ENCODE assay signal across 25 mouse cellular contexts in genomic region chr14:34771601-34772000, GRCm38 (mm10). TPM values are rescaled to one million over a fixed set of nuclear protein-coding genes. Genes with fewer than 3 reads are reported as not detected.
A peak's percentile ranks its signal among the peaks of the same experiment; 100 is the strongest.
DNase-seq lines count a peak whose midpoint lies in the region; ATAC-seq lines count a peak whose summit lies in the region.
"Had no signal": no experiment of that assay in that cellular context is flagged by ENCODE, and none has a peak within 500 bp of the region (broad histone marks: within the 10 kb centered on the region; RNA-seq: fewer than 3 reads in every experiment).

No protein-coding gene starts in this region.

- no peak overlapping the region for H3K4me3 ChIP-seq in midbrain, embryonic 15.5 days
- H3K4me3 ChIP-seq: embryonic facial prominence, embryonic 13.5 days; forebrain, embryonic 13.5 days; hindbrain, embryonic 13.5 days; intestine, embryonic 15.5 days had no signal

- no peaks in the 10 kb centered on the region for H3K36me3 ChIP-seq in midbrain, embryonic 15.5 days (replicated peaks)
- H3K36me3 ChIP-seq: embryonic facial prominence, embryonic 13.5 days; hindbrain, embryonic 13.5 days; intestine, embryonic 15.5 days had no signal

- ATAC-seq in midbrain, embryonic 15.5 days (replicated peaks): no peak
- ATAC-seq: forebrain, embryonic 13.5 days; forebrain, postnatal 0 days; hindbrain, postnatal 0 days; intestine, embryonic 15.5 days; Patski had no signal

- no peak overlapping the region for H3K9ac ChIP-seq in midbrain, embryonic 15.5 days
- H3K9ac ChIP-seq: embryonic facial prominence, embryonic 13.5 days; forebrain, embryonic 13.5 days; forebrain, postnatal 0 days; hindbrain, embryonic 13.5 days; intestine, embryonic 15.5 days had no signal

- 25% methylated on average over 9 of the region's 9 CpGs for WGBS in midbrain, embryonic 15.5 days

- no peak overlapping the region for H3K27ac ChIP-seq in midbrain, embryonic 15.5 days
- H3K27ac ChIP-seq: embryonic facial prominence, embryonic 13.5 days; forebrain, embryonic 13.5 days; hindbrain, embryonic 13.5 days; hindbrain, postnatal 0 days; intestine, embryonic 15.5 days had no signal

- H3K9me3 ChIP-seq in midbrain, embryonic 15.5 days: no peaks in the 10 kb centered on the region
- H3K9me3 ChIP-seq: embryonic facial prominence, embryonic 13.5 days; forebrain, embryonic 13.5 days; hindbrain, embryonic 13.5 days; intestine, embryonic 15.5 days had no signal

- peaks cover 11% of the 10 kb centered on the region for H3K4me1 ChIP-seq in midbrain, embryonic 15.5 days

- H3K27me3 ChIP-seq in midbrain, embryonic 15.5 days (replicated peaks): peaks cover 6% of the 10 kb centered on the region; the same call in 1 of the 2 replicates
- H3K27me3 ChIP-seq: intestine, embryonic 15.5 days had no signal

- no peak overlapping the region for H3K4me2 ChIP-seq in midbrain, embryonic 15.5 days
- H3K4me2 ChIP-seq: embryonic facial prominence, embryonic 13.5 days; forebrain, embryonic 13.5 days; hindbrain, embryonic 13.5 days; intestine, embryonic 15.5 days had no signal

- peak; percentile 16 for DNase-seq in embryo, embryonic 11 days
- DNase-seq in embryo, embryonic 10 days (ENCODE audit: low spot score): no peak
- peak; percentile 43 for DNase-seq in thymus, postnatal 14 days
- no peak for DNase-seq in thymus, adult 18-20 months
- peak; percentile 45 for DNase-seq in ES-CJ7 (ENCODE audit: low read depth, low spot score)
- DNase-seq in induced T-regulatory cell, adult 2 months (ENCODE audit: low read depth): peak; percentile 62
- no peak for DNase-seq in gastrocnemius, postnatal 14 days
- DNase-seq: adrenal gland, postnatal 10 days; cerebellum, adult 11 months; cerebellum, adult 8-10 months; cerebellum, postnatal 14 days; forebrain, postnatal 0 days; gastrocnemius, postnatal 25 days; heart, postnatal 10 days had no signal

- intact Hi-C loops in gastrocnemius, postnatal 14 days (cut with DNase I; ENCODE audit: low total_unique reads): no loop called here

RNA-seq across cellular contexts. Expression of gene Grid1, which starts 48.3 kb away (rescaled TPM):
- total RNA-seq in gastrocnemius, postnatal 14 days (2021): under 1 TPM; 0.04 to 0.24 TPM
- 7.7 and 8.8 TPM in 2 replicates for polyA plus RNA-seq in midbrain, embryonic 15.5 days (2015; fragmentation: Nextera tagmentation; extraction: Ambion mirVana)
- total RNA-seq: common myeloid progenitor, adult 5-6 weeks; gastrocnemius, adult 18-20 months; gastrocnemius, postnatal 25 days; granulocyte monocyte progenitor cell, adult 5-6 weeks; heart, postnatal 10 days; hematopoietic stem cell, adult 5-6 weeks had no signal
- polyA plus RNA-seq: Patski had no signal

Comparison
In these comparisons a context has a peak if more than half of its experiments do, and no peak if none do; other contexts are left out.
1. DNase-seq: peak in embryo, embryonic 11 days (single experiment), thymus, postnatal 14 days (single experiment), ES-CJ7 (single experiment) and induced T-regulatory cell, adult 2 months (single experiment); none in embryo, embryonic 10 days (single experiment), thymus, adult 18-20 months (0 of 2) and gastrocnemius, postnatal 14 days (single experiment).